Mouse (Mus musculus): ENCODE data around the gene Mdp1. TPM values are rescaled to one million over a fixed set of nuclear protein-coding genes. Genes with fewer than 3 reads are reported as not detected.

The Mdp1 gene
- polyA plus RNA-seq, 1 experiment = 23.9 TPM

GRCm38 (mm10) chr14:55671486-55671832, 11.2 kb upstream of the Mdp1 start:
- H3K4me3 ChIP-seq (ENCODE audit: low read depth, low read length) = peak overlapping the region; percentile 83
- H3K27ac ChIP-seq (ENCODE audit: insufficient read depth, low read depth, low read length) = no peak overlapping the region
- WGBS = under 1% methylated on average over 12 of the region's 12 CpGs
- H3K27me3 ChIP-seq (ENCODE audit: control insufficient read depth, insufficient read depth, low read length) = no peaks in the 10 kb centered on the region
- no peak for TF ChIP-seq CTCF (IDR thresholded peaks at IDR 0.05; ENCODE audit: extremely low read depth, insufficient read length, insufficient replicate concordance, low read depth, low read length)
- TF ChIP-seq POLR2A (IDR thresholded peaks at IDR 0.05; ENCODE audit: low read depth, low read length) = no peak
- H3K36me3 ChIP-seq (ENCODE audit: control insufficient read depth, insufficient read depth, low read length) = peaks cover 12% of the 10 kb centered on the region
- H3K4me1 ChIP-seq (ENCODE audit: control insufficient read depth, insufficient read depth, insufficient read length, low read length) = peaks cover 2% of the 10 kb centered on the region

GRCm38 (mm10) chr14:55660636-55661035, 328 bp upstream of the Mdp1 start:
- H3K27ac ChIP-seq (ENCODE audit: insufficient read depth, low read depth, low read length) = no peak overlapping the region
- H3K4me1 ChIP-seq (ENCODE audit: control insufficient read depth, insufficient read depth, insufficient read length, low read length) = peaks cover 13% of the 10 kb centered on the region
- 58% methylated on average over 2 of the region's 2 CpGs for WGBS
- TF ChIP-seq POLR2A (IDR thresholded peaks at IDR 0.05; ENCODE audit: low read depth, low read length) = no peak
- TF ChIP-seq CTCF (IDR thresholded peaks at IDR 0.05; ENCODE audit: extremely low read depth, insufficient read length, insufficient replicate concordance, low read depth, low read length) = no peak
- peaks cover 9% of the 10 kb centered on the region for H3K36me3 ChIP-seq (ENCODE audit: control insufficient read depth, insufficient read depth, low read length)
- H3K4me3 ChIP-seq (ENCODE audit: low read depth, low read length) = no peak overlapping the region
- no peaks in the 10 kb centered on the region for H3K27me3 ChIP-seq (ENCODE audit: control insufficient read depth, insufficient read depth, low read length)

DNA sequence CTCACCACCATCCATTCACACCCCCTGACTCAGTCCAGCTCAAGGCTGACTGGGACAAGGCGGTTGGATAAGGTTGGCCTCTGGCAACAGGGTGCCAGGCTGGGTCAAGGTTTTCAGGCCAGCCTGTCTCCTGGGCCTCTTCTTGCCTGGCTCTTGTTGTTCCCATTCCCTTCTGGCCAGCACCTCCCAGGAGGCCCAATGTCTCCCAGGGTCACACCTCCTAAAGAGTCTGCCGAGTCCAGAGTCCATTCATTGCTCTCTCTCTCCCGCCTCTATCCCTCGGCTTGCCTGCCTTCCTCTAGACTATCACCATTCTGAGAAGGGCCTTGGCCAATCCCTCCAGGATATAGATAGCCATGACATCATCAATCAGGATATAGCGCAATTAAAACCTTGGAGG, 2.3 kb downstream of the Mdp1 start:
- H3K4me3 ChIP-seq (ENCODE audit: low read depth, low read length) = peak overlapping the region; percentile 19; the same call in 1 of the 2 replicates
- H3K4me1 ChIP-seq (ENCODE audit: control insufficient read depth, insufficient read depth, insufficient read length, low read length) = peaks cover 16% of the 10 kb centered on the region
- 36% methylated on average over 5 of the region's 5 CpGs for WGBS

DNA sequence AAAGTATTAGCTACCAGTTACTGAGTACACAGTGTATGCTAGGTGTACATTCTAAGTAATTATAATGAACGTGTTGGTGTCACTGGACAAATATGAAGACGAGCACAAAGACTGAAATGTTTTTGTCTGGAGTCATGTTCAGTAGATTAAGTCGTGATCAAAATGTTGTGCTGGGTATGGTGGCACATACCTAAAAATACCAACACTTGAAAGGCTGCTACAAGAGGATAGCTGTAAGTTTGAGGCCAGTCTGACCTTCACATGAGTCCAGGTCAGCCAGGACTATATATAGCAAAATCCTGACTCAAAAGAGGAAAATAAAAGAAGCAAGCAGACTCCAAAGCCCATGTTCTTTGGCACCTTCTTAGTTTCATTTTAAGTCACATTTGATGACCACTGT, 3.4 kb downstream of the Mdp1 start:
- Histone ChIP-seq H3K4me1 (ENCODE audit: control insufficient read depth, insufficient read depth, insufficient read length, low read length) (peaks cover 16% of the 10 kb centered on the region), H3K27ac (ENCODE audit: insufficient read depth, low read depth, low read length) (no peak overlapping the region), H3K36me3 (ENCODE audit: control insufficient read depth, insufficient read depth, low read length) (peaks cover 2% of the 10 kb centered on the region), H3K27me3 (ENCODE audit: control insufficient read depth, insufficient read depth, low read length) (no peaks in the 10 kb centered on the region), H3K4me3 (ENCODE audit: low read depth, low read length) (no peak overlapping the region)
- 79% methylated on average over 3 of the region's 3 CpGs for WGBS
- no peak for TF ChIP-seq POLR2A (IDR thresholded peaks at IDR 0.05; ENCODE audit: low read depth, low read length)
- no peak for TF ChIP-seq CTCF (IDR thresholded peaks at IDR 0.05; ENCODE audit: extremely low read depth, insufficient read length, insufficient replicate concordance, low read depth, low read length)

More for the DNA sequence above, 2.3 kb downstream of the Mdp1 start:
- peak overlapping the region; percentile 96 for H3K27ac ChIP-seq (ENCODE audit: insufficient read depth, low read depth, low read length)
- H3K27me3 ChIP-seq (ENCODE audit: control insufficient read depth, insufficient read depth, low read length) = no peaks in the 10 kb centered on the region
- TF ChIP-seq CTCF (IDR thresholded peaks at IDR 0.05; ENCODE audit: extremely low read depth, insufficient read length, insufficient replicate concordance, low read depth, low read length) (peak; percentile 7; the same call in 1 of the 2 replicates), POLR2A (IDR thresholded peaks at IDR 0.05; ENCODE audit: low read depth, low read length) (peak; percentile 12; the same call in 1 of the 2 replicates)
- H3K36me3 ChIP-seq (ENCODE audit: control insufficient read depth, insufficient read depth, low read length) = peaks cover 5% of the 10 kb centered on the region

GRCm38 (mm10) chr14:55651528-55651927, 8.8 kb downstream of the Mdp1 start:
- Histone ChIP-seq H3K27me3 (ENCODE audit: control insufficient read depth, insufficient read depth, low read length) (no peaks in the 10 kb centered on the region), H3K4me3 (ENCODE audit: low read depth, low read length) (no peak overlapping the region), H3K4me1 (ENCODE audit: control insufficient read depth, insufficient read depth, insufficient read length, low read length) (peaks cover 6% of the 10 kb centered on the region; the same call in 1 of the 2 replicates), H3K27ac (ENCODE audit: insufficient read depth, low read depth, low read length) (no peak overlapping the region), H3K36me3 (ENCODE audit: control insufficient read depth, insufficient read depth, low read length) (0 out of 2 replicates have a peak, but pooled peaks cover under 1% of the 10 kb centered on the region)
- no peak for TF ChIP-seq CTCF (IDR thresholded peaks at IDR 0.05; ENCODE audit: extremely low read depth, insufficient read length, insufficient replicate concordance, low read depth, low read length)
- TF ChIP-seq POLR2A (IDR thresholded peaks at IDR 0.05; ENCODE audit: low read depth, low read length) = no peak
- 90% methylated on average over 7 of the region's 7 CpGs for WGBS

DNA sequence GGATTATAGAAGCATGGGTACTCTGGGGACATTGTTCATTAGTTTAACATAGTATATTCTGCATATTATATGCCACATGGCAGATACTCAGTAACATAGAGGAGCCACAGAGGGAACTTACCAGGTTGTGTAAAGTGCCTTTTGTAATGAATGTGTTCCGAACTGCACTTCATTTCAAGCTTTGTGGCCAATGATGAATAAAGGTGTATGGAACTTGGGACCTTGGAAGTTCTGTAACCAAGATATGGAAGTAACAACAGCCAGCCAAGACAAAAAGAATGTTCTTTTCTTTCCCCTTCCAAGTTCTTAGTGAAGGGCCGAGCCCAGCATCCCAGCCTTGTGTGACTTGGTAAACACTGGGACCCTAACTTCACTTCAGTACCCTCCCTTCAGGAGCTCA, 10.4 kb downstream of the Mdp1 start, which contains the start of gene Tssk4:
Tssk4 (plus strand) TSS at position 301 of the 400 bp plus-strand sequence.
- H3K4me1 ChIP-seq (ENCODE audit: control insufficient read depth, insufficient read depth, insufficient read length, low read length) = peaks cover 7% of the 10 kb centered on the region; the same call in 1 of the 2 replicates
- no peaks in the 10 kb centered on the region for H3K27me3 ChIP-seq (ENCODE audit: control insufficient read depth, insufficient read depth, low read length)
- peaks cover 1% of the 10 kb centered on the region; the same call in 1 of the 2 replicates for H3K36me3 ChIP-seq (ENCODE audit: control insufficient read depth, insufficient read depth, low read length)
- no peak within 1 kb of the TSS for H3K27ac ChIP-seq (ENCODE audit: insufficient read depth, low read depth, low read length)
- TF ChIP-seq CTCF (IDR thresholded peaks at IDR 0.05; ENCODE audit: extremely low read depth, insufficient read length, insufficient replicate concordance, low read depth, low read length) (no peak), POLR2A (IDR thresholded peaks at IDR 0.05; ENCODE audit: low read depth, low read length) (no peak)
- no peak within 1 kb of the TSS for H3K4me3 ChIP-seq (ENCODE audit: low read depth, low read length)
- WGBS = 91% methylated on average over 2 of the region's 2 CpGs

DNA sequence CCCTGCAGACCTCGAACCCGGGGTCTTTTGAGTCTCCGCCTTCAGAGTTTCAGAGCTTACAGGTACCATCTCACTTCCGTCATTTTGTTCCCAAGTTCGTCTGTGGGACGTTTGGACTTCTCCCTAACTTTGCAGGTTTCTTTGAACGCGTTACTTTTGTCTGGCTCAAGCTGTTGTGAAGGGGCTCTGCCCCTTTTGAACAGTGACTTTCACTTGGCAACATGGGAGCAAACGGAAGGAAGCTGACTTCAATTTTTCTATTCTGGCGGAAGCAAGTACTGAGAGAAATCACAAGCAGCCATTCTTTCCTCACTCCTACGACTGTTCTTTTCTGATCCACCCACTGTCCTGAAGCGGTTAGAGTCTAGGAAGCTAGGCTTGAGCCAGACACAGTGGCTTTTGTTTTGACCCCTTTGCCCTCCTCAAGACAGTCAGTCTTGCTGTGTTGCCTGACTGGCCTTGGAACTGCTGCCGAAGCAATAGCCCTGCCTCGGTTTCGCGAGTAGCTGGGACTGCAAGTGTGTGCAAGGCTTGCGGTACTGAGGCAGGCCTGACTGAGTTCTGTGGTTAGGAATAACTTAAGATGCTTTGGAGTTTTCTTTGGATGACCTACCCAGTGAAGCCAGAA, 15.9 kb downstream of the Mdp1 start:
- Histone ChIP-seq H3K36me3 (ENCODE audit: control insufficient read depth, insufficient read depth, low read length) (peaks cover 19% of the 10 kb centered on the region), H3K4me3 (ENCODE audit: low read depth, low read length) (peak overlapping the region; percentile 93), H3K4me1 (ENCODE audit: control insufficient read depth, insufficient read depth, insufficient read length, low read length) (peaks cover 14% of the 10 kb centered on the region; the same call in 1 of the 2 replicates), H3K27me3 (ENCODE audit: control insufficient read depth, insufficient read depth, low read length) (no peaks in the 10 kb centered on the region), H3K27ac (ENCODE audit: insufficient read depth, low read depth, low read length) (peak overlapping the region; percentile 45)
- WGBS = 3% methylated on average over 17 of the region's 17 CpGs
- no peak for TF ChIP-seq CTCF (IDR thresholded peaks at IDR 0.05; ENCODE audit: extremely low read depth, insufficient read length, insufficient replicate concordance, low read depth, low read length)
- no peak for TF ChIP-seq POLR2A (IDR thresholded peaks at IDR 0.05; ENCODE audit: low read depth, low read length)

Data from small intestine, adult 2 months (tissue).